8 mouse cellular contexts compared by ENCODE assay signal in the genomic region with DNA sequence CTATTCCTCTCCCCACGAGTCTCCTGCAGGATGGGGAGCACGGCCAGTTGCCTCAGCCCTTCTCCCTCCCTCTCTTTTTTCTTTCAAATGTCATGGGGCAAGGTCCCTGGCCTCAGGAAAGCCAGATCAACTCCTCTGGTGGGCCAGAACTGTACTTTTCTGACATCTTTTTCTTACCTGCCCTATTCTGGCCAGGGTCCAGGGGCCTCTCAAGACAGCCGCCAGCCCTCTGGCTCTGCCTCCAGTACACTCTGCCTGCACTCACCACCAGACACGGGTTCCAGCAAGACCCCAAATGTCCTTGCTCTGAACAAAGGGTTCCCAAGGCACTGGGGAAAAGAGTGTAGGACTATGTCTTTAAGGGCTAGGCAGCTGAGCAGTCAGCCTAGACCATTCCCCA. TPM values are rescaled to one million over a fixed set of nuclear protein-coding genes. Genes with fewer than 3 reads are reported as not detected.
DNase-seq lines count a peak whose midpoint lies in the region; ATAC-seq and TF ChIP-seq lines count a peak whose summit lies in the region.

No protein-coding gene starts in this region.

- no peaks in the 10 kb centered on the region for H3K27me3 ChIP-seq in E14TG2a.4 (ENCODE audit: insufficient read depth, low read length)
- H3K27me3 ChIP-seq in forebrain, embryonic 14.5 days (replicated peaks; ENCODE audit: control insufficient read depth, insufficient read depth, low read length) = no peaks in the 10 kb centered on the region
- no peaks in the 10 kb centered on the region for H3K27me3 ChIP-seq in limb, embryonic 14.5 days (ENCODE audit: control insufficient read depth, insufficient read depth, low read length)

- H3K27ac ChIP-seq in forebrain, embryonic 14.5 days (ENCODE audit: low read depth, low read length) = no peak overlapping the region
- no peak overlapping the region for H3K27ac ChIP-seq in limb, embryonic 14.5 days (replicated peaks; ENCODE audit: low read depth, low read length)

- 9% methylated on average over 4 of the region's 4 CpGs for WGBS in forebrain, embryonic 14.5 days
- 17% methylated on average over 4 of the region's 4 CpGs for WGBS in limb, embryonic 14.5 days

- peaks cover 10% of the 10 kb centered on the region; the same call in 1 of the 2 replicates for H3K36me3 ChIP-seq in E14TG2a.4 (ENCODE audit: insufficient read depth, low read length)
- H3K36me3 ChIP-seq in forebrain, embryonic 14.5 days (ENCODE audit: control insufficient read depth, insufficient read depth, low read length) = no peaks in the 10 kb centered on the region
- H3K36me3 ChIP-seq in limb, embryonic 14.5 days (ENCODE audit: control insufficient read depth, insufficient read depth, low read length) = no peaks in the 10 kb centered on the region

- H3K4me2 ChIP-seq in forebrain, embryonic 14.5 days (ENCODE audit: low read length) = peak overlapping the region; percentile 80
- H3K4me2 ChIP-seq in limb, embryonic 14.5 days (replicated peaks; ENCODE audit: low read depth, low read length, severe bottlenecking) = peak overlapping the region; percentile 82

- no peak for TF ChIP-seq POLR2A in limb, embryonic 14.5 days (IDR thresholded peaks at IDR 0.05; ENCODE audit: borderline replicate concordance, extremely low read depth, insufficient read depth, insufficient read length)

- TF ChIP-seq CTCF in E14TG2a.4 (conservative IDR thresholded peaks at IDR 0.05; ENCODE audit: low read length) = no peak

- ATAC-seq in cerebellum, adult (ENCODE audit: insufficient number of reproducible peaks, low FRiP score, low TSS enrichment) = peak; percentile 37; the same call in 1 of the 2 replicates
- peak; percentile 35; the same call in 1 of the 2 replicates for ATAC-seq in forebrain, embryonic 14.5 days
- ATAC-seq in limb, embryonic 14.5 days (ENCODE audit: low FRiP score, low read depth) = no peak
- no peak for ATAC-seq in CD4-positive, CD25-positive, alpha-beta regulatory T cell, adult 4 months

- DNase-seq in cerebellum, adult 8-10 months = no peak
- no peak for DNase-seq in forebrain, embryonic 14.5 days (ENCODE audit: low spot score)
- no peak for DNase-seq in limb, embryonic 14.5 days (ENCODE audit: low spot score)
- no peak for DNase-seq in left cerebral cortex, adult 11 months (ENCODE audit: low spot score)
- DNase-seq in retina, postnatal 1 day = no peak

- peak overlapping the region; percentile 63; the same call in 1 of the 2 replicates for H3K9ac ChIP-seq in forebrain, embryonic 14.5 days (ENCODE audit: low read length)
- peak overlapping the region; percentile 58 for H3K9ac ChIP-seq in limb, embryonic 14.5 days (ENCODE audit: low read depth, low read length, severe bottlenecking)

- H3K4me3 ChIP-seq in E14TG2a.4 (replicated peaks; ENCODE audit: low read length) = peak overlapping the region; percentile 77
- no peak overlapping the region; the same call in 1 of the 2 replicates for H3K4me3 ChIP-seq in forebrain, embryonic 14.5 days (ENCODE audit: low read depth, low read length)
- H3K4me3 ChIP-seq in limb, embryonic 14.5 days (replicated peaks; ENCODE audit: low read length) = peak overlapping the region; percentile 35

- no peaks in the 10 kb centered on the region for H3K9me3 ChIP-seq in E14TG2a.4 (ENCODE audit: low read length)
- H3K9me3 ChIP-seq in forebrain, embryonic 14.5 days (replicated peaks; ENCODE audit: control insufficient read depth, low read length) = no peaks in the 10 kb centered on the region
- H3K9me3 ChIP-seq in limb, embryonic 14.5 days (ENCODE audit: control insufficient read depth, low read length) = no peaks in the 10 kb centered on the region

- H3K4me1 ChIP-seq in E14TG2a.4 (replicated peaks; ENCODE audit: low read depth, low read length) = peaks cover 73% of the 10 kb centered on the region
- peaks cover 8% of the 10 kb centered on the region for H3K4me1 ChIP-seq in forebrain, embryonic 14.5 days (ENCODE audit: control insufficient read depth, insufficient read depth, low read length)
- H3K4me1 ChIP-seq in limb, embryonic 14.5 days (ENCODE audit: control insufficient read depth, insufficient read depth, low read length) = peaks cover 17% of the 10 kb centered on the region

RNA-seq across cellular contexts. Expression of gene Slc12a8, which starts 0.5 kb away (rescaled TPM):
- polyA plus RNA-seq in forebrain, embryonic 14.5 days (2014; fragmentation: Nextera tagmentation; extraction: Ambion mirVana) = 0.67 and 1.2 TPM in 2 replicates
- 0.97 and 1.2 TPM in 2 replicates for polyA plus RNA-seq in limb, embryonic 14.5 days (2012; rRNA removed)
- 0.94 and 1.00 TPM in 2 replicates for polyA plus RNA-seq in limb, embryonic 14.5 days (2014; fragmentation: Nextera tagmentation; extraction: Ambion mirVana)
- 1 to 10 TPM; 5.0 to 7.0 TPM for polyA plus RNA-seq in CD4-positive, CD25-positive, alpha-beta regulatory T cell, adult 4 months (2017; shearing (Covaris generic))

Comparison
In these comparisons a context has a peak if more than half of its experiments do, and no peak if none do; other contexts are left out.
1. ATAC-seq: peak in cerebellum, adult (single experiment) and forebrain, embryonic 14.5 days (single experiment); none in limb, embryonic 14.5 days (single experiment) and CD4-positive, CD25-positive, alpha-beta regulatory T cell, adult 4 months (single experiment).